Mouse (Mus musculus): ENCODE data around the gene Hpn. TPM values are rescaled to one million over a fixed set of nuclear protein-coding genes. Genes with fewer than 3 reads are reported as not detected.

The Hpn gene
- polyA plus RNA-seq, 1 experiment: 59.6 TPM

DNA sequence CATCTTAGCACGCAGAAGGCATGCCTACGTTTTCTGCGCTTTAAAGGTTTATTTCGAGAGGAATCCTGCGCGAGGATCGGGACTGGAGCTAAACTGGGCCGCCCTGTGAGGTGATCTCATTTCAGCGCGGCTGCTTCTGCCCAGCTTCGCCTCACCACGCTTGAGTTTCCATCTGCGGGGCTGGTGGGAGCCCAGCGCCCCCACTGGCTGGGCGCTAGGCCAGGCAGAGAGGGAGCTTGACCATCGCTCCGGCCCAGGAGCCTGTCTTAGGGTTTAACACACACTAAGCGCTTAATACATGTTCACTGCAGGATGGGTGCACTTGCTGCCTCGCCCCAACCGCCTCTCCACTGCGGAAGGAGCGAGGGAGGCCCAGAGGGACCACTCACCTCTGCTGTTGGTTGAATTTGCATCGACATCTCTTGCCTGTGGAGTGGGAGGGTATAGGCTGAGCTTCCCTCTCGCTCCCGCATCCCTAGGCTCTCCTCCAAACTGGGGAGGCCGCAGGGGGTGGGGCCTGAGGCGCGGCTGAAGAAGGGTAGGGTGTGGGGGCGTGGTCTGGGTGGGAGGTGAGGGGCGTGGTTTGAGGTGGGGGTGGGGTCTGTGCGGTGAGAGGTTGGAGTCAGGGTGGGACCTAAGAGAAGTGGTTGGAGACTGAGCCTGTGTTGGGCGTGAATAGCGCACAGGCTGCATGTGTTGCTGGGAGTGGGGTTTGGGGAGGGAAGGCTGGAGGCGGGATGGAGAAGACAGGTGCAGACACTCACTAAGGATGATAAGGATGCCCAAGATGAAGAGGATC is 62.3 kb downstream of the Hpn start:
- Histone ChIP-seq H3K4me1 (ENCODE audit: control insufficient read depth, insufficient read depth, low read length) (no peaks in the 10 kb centered on the region), H3K27ac (ENCODE audit: control insufficient read depth, insufficient read depth, low read depth, low read length, poor library complexity) (no peak overlapping the region), H3K4me3 (replicated peaks; ENCODE audit: control insufficient read depth, low read depth, low read length) (no peak overlapping the region)
- WGBS: 12% methylated on average over 34 of the region's 34 CpGs
- no peak for TF ChIP-seq CTCF (IDR thresholded peaks at IDR 0.05; ENCODE audit: control insufficient read depth, insufficient read depth, low read length)
- TF ChIP-seq POLR2A (IDR thresholded peaks at IDR 0.05; ENCODE audit: borderline replicate concordance, control insufficient read depth, low read depth, low read length): no peak

DNA sequence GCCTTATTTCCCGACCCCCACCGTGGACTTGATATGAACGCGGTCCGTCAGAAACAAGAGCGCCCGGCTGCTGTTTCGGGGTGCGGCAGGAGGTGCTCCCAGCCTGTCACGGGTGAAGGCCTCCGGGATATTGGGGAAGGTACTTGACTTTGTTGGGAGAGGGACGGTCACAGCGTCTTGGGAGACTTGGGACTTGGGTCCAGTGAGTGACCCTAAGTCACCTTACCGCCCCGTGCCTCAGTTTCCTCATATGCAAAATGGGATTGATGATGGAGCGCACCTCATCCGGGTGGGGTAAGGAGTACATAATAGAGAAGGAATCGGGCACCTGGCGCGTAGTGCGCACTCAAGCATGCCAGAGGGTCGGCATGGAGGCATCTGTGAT is 62.8 kb downstream of the Hpn start:
- Histone ChIP-seq H3K4me1 (ENCODE audit: control insufficient read depth, insufficient read depth, low read length) (no peaks in the 10 kb centered on the region), H3K4me3 (replicated peaks; ENCODE audit: control insufficient read depth, low read depth, low read length) (no peak overlapping the region), H3K27ac (ENCODE audit: control insufficient read depth, insufficient read depth, low read depth, low read length, poor library complexity) (no peak overlapping the region)
- TF ChIP-seq POLR2A (IDR thresholded peaks at IDR 0.05; ENCODE audit: borderline replicate concordance, control insufficient read depth, low read depth, low read length) (no peak), CTCF (IDR thresholded peaks at IDR 0.05; ENCODE audit: control insufficient read depth, insufficient read depth, low read length) (no peak)
- 6% methylated on average over 22 of the region's 22 CpGs for WGBS

DNA sequence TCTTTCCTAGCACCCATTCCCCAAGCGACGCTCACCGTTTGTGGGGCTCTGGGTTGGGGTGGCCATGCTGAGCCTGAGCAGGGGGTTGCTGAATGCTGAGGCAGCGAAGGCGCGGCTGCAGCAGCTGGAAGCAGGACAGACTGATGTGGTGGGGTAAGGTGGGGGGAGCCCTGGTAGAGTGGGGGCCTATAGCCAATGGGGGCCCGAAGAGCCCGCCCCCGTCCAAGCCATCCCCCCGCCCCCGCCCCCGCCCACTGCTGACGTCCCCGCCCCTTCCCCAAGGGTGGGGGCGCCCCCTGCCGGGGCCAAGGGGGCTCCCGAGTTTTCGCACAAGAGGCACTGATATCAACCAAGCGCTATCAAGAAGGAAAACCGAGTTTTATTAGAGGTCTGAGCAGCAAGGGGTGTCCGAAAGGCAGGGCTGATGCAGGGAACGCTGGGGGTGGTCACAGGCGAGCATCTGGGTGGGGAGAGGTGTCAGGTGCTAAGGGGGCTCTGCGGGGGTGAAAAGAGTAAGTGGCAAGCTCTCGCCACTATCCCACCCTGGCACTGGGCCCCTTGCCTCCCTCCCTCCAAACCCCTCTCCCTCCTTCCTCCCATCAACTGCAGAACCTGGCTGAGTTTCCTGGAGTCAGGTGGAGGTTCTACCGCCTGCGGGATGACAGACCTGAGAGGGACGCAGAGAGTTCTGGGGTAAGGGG is 63.6 kb downstream of the Hpn start, which contains the start of gene Fxyd7:
TSS of gene Fxyd7 (minus strand) at position 147 of the 701 bp plus-strand sequence.
- no peak within 1 kb of the TSS for H3K4me3 ChIP-seq (replicated peaks; ENCODE audit: control insufficient read depth, low read depth, low read length)
- 3% methylated on average over 27 of the region's 28 CpGs for WGBS
- H3K4me1 ChIP-seq (ENCODE audit: control insufficient read depth, insufficient read depth, low read length): no peaks in the 10 kb centered on the region
- H3K27ac ChIP-seq (ENCODE audit: control insufficient read depth, insufficient read depth, low read depth, low read length, poor library complexity): no peak within 1 kb of the TSS
- TF ChIP-seq CTCF (IDR thresholded peaks at IDR 0.05; ENCODE audit: control insufficient read depth, insufficient read depth, low read length): no peak
- TF ChIP-seq POLR2A (IDR thresholded peaks at IDR 0.05; ENCODE audit: borderline replicate concordance, control insufficient read depth, low read depth, low read length): no peak

DNA sequence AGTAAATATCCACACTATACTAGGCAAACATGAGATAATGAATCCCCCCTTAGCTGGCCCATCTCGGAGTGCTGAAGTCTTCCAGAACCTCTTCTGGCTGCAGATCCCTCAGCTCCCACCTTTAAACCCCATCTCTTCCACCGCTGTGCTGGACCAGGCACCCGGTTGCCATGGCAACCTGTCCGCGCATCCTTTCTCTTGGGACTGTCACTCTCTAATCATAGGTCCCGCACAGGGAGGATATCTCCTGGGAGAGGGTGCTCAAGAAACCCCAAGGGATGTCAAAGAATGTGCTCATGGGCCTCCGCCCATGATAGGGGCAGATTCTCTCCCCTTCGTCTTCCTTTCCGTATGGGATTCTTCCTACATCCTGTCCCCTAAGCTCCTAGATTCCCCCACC is 64.2 kb downstream of the Hpn start:
- Histone ChIP-seq H3K4me3 (replicated peaks; ENCODE audit: control insufficient read depth, low read depth, low read length) (no peak overlapping the region), H3K27ac (ENCODE audit: control insufficient read depth, insufficient read depth, low read depth, low read length, poor library complexity) (no peak overlapping the region), H3K4me1 (ENCODE audit: control insufficient read depth, insufficient read depth, low read length) (no peaks in the 10 kb centered on the region)
- WGBS: 7% methylated on average over 9 of the region's 9 CpGs
- no peak for TF ChIP-seq CTCF (IDR thresholded peaks at IDR 0.05; ENCODE audit: control insufficient read depth, insufficient read depth, low read length)
- no peak for TF ChIP-seq POLR2A (IDR thresholded peaks at IDR 0.05; ENCODE audit: borderline replicate concordance, control insufficient read depth, low read depth, low read length)

DNA sequence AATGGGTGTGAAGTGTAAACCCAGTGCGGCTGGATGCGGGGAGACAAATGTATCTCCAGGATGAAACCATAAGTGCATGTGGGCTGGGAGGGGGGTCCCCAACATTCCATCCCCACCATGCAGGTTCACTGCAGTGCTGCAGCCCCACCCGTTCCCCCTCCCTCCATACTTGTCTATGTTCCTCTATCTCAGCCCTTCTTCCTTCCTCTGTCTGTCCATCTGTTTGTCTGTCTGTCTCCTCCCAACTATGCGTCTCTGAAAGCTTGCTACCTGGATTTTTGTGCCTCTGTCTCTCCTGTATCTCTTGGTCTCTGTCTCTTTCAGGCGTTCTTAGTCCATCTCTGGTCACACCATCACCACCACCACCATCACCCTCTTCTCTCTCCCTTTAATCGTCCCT is 64.6 kb downstream of the Hpn start:
- Histone ChIP-seq H3K4me1 (ENCODE audit: control insufficient read depth, insufficient read depth, low read length) (no peaks in the 10 kb centered on the region), H3K27ac (ENCODE audit: control insufficient read depth, insufficient read depth, low read depth, low read length, poor library complexity) (no peak overlapping the region), H3K4me3 (replicated peaks; ENCODE audit: control insufficient read depth, low read depth, low read length) (no peak overlapping the region)
- 11% methylated on average over 6 of the region's 6 CpGs for WGBS
- TF ChIP-seq CTCF (IDR thresholded peaks at IDR 0.05; ENCODE audit: control insufficient read depth, insufficient read depth, low read length) (no peak), POLR2A (IDR thresholded peaks at IDR 0.05; ENCODE audit: borderline replicate concordance, control insufficient read depth, low read depth, low read length) (no peak)

DNA sequence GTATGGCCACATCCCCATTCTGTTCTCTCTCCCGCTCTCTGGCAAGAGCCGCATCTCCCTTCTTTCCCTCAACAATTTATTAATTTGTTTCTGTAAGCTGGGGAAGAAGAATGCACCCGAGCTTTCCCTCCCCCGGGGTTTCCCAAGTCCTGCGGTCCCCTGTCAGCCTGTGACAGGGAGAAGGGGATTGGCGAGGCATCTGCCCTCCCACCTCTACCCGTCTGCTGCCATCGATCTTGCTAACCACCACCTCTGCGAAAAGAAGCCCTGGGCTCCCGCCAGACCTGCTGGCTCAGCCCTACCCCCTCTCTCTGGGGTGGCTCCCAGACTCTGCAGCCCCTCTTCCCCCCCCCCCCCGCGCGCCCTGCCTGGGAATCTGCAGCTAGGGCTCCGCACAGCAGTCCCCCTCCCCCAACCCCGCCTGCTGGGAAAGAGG is 65.2 kb downstream of the Hpn start:
- TF ChIP-seq CTCF (IDR thresholded peaks at IDR 0.05; ENCODE audit: control insufficient read depth, insufficient read depth, low read length): no peak
- TF ChIP-seq POLR2A (IDR thresholded peaks at IDR 0.05; ENCODE audit: borderline replicate concordance, control insufficient read depth, low read depth, low read length): no peak
- Histone ChIP-seq H3K4me3 (replicated peaks; ENCODE audit: control insufficient read depth, low read depth, low read length) (no peak overlapping the region), H3K27ac (ENCODE audit: control insufficient read depth, insufficient read depth, low read depth, low read length, poor library complexity) (no peak overlapping the region), H3K4me1 (ENCODE audit: control insufficient read depth, insufficient read depth, low read length) (no peaks in the 10 kb centered on the region)
- WGBS: 6% methylated on average over 15 of the region's 15 CpGs

DNA sequence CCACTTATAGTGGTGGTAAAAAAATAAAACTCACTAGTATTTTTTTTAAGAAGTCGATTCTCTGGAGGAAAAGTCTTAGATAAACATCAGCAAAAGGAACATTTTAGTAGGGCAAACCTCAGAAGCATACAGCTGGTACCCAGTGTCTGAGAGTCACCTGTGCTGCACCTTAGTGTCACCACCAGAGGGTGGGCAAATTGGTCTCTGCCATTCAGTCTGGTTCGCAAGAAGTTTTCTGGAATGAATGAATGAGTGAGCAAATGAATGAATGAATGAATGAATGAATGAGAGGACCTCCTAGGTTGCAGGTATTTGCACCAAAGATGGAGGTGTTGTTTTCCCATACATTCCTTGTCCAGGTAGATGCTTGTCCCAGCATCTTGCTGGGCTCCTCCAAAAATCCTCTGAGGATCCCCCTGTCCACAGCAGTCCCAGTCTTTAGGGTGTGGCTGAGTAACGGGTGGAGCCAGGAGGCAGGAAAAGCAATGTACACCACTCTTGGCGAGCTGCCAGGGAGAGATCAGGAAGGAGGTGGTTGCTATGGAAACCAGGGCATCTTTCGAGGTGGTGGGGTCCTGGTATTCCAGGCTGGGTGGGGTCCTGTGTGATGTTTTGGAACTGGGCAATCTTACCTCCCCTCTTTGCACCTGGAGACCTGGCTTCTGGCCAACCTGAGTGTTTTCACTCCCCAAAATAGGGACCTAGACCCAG is 65.8 kb downstream of the Hpn start:
- no peaks in the 10 kb centered on the region for H3K4me1 ChIP-seq (ENCODE audit: control insufficient read depth, insufficient read depth, low read length)
- WGBS: 17% methylated on average over 5 of the region's 5 CpGs
- no peak overlapping the region for H3K27ac ChIP-seq (ENCODE audit: control insufficient read depth, insufficient read depth, low read depth, low read length, poor library complexity)
- TF ChIP-seq CTCF (IDR thresholded peaks at IDR 0.05; ENCODE audit: control insufficient read depth, insufficient read depth, low read length) (no peak), POLR2A (IDR thresholded peaks at IDR 0.05; ENCODE audit: borderline replicate concordance, control insufficient read depth, low read depth, low read length) (no peak)
- H3K4me3 ChIP-seq (replicated peaks; ENCODE audit: control insufficient read depth, low read depth, low read length): no peak overlapping the region

Other genes starting within 250 kb of the Hpn start
- gene Cd22, start 234.9 kb downstream of the Hpn start, polyA plus RNA-seq (2011; ENCODE audit: insufficient read depth, insufficient read length, low replicate concordance, missing spikeins): 24.0 and 59.4 TPM in 2 replicates
- 1.1 and 7.2 TPM in 2 replicates for gene Mag, start 200.4 kb downstream of the Hpn start, polyA plus RNA-seq (2011; ENCODE audit: insufficient read depth, insufficient read length, low replicate concordance, missing spikeins)
- not detected in 2 replicates for gene Hamp2, start 190.6 kb downstream of the Hpn start, polyA plus RNA-seq (2011; ENCODE audit: insufficient read depth, insufficient read length, low replicate concordance, missing spikeins)
- gene Hamp, start 171.3 kb downstream of the Hpn start, polyA plus RNA-seq (2011; ENCODE audit: insufficient read depth, insufficient read length, low replicate concordance, missing spikeins): 9.2 and 42.2 TPM in 2 replicates
- 88.9 and 89.6 TPM in 2 replicates for gene Usf2, start 158.5 kb downstream of the Hpn start, polyA plus RNA-seq (2011; ENCODE audit: insufficient read depth, insufficient read length, low replicate concordance, missing spikeins)
- gene Lsr, start 141.8 kb downstream of the Hpn start, polyA plus RNA-seq (2011; ENCODE audit: insufficient read depth, insufficient read length, low replicate concordance, missing spikeins): 0.81 and 4.2 TPM in 2 replicates
- gene Fam187b, start 141.5 kb downstream of the Hpn start, polyA plus RNA-seq (2011; ENCODE audit: insufficient read depth, insufficient read length, low replicate concordance, missing spikeins): 0.75 TPM in 1 of 2 replicates, not detected in the other
- gene Fxyd5, start 72.8 kb downstream of the Hpn start, polyA plus RNA-seq (2011; ENCODE audit: insufficient read depth, insufficient read length, low replicate concordance, missing spikeins): 85.0 and 239 TPM in 2 replicates
- not detected in 2 replicates for gene Fxyd7, start 63.8 kb downstream of the Hpn start, polyA plus RNA-seq (2011; ENCODE audit: insufficient read depth, insufficient read length, low replicate concordance, missing spikeins)
- gene Fxyd1, start 58.1 kb downstream of the Hpn start, polyA plus RNA-seq (2011; ENCODE audit: insufficient read depth, insufficient read length, low replicate concordance, missing spikeins): 7.8 and 16.2 TPM in 2 replicates
- 0.23 and 2.3 TPM in 2 replicates for gene Lgi4, start 55.9 kb downstream of the Hpn start, polyA plus RNA-seq (2011; ENCODE audit: insufficient read depth, insufficient read length, low replicate concordance, missing spikeins)
- gene Fxyd3, start 38.6 kb downstream of the Hpn start, polyA plus RNA-seq (2011; ENCODE audit: insufficient read depth, insufficient read length, low replicate concordance, missing spikeins): not detected in 2 replicates
- gene Scn1b, start 11.7 kb upstream of the Hpn start, polyA plus RNA-seq (2011; ENCODE audit: insufficient read depth, insufficient read length, low replicate concordance, missing spikeins): 4.3 and 6.2 TPM in 2 replicates
- gene Gramd1a, start 40.6 kb upstream of the Hpn start, polyA plus RNA-seq (2011; ENCODE audit: insufficient read depth, insufficient read length, low replicate concordance, missing spikeins): 73.7 and 144 TPM in 2 replicates
- gene Scgb2b2, start 175.2 kb upstream of the Hpn start, polyA plus RNA-seq (2011; ENCODE audit: insufficient read depth, insufficient read length, low replicate concordance, missing spikeins): not detected in 2 replicates
- gene Scgb1b2, start 176.5 kb upstream of the Hpn start, polyA plus RNA-seq (2011; ENCODE audit: insufficient read depth, insufficient read length, low replicate concordance, missing spikeins): not detected in 2 replicates
- not detected in 2 replicates for gene Scgb2b3, start 246.8 kb upstream of the Hpn start, polyA plus RNA-seq (2011; ENCODE audit: insufficient read depth, insufficient read length, low replicate concordance, missing spikeins)